Comparison of ENCODE assay signal across 17 mouse cellular contexts in genomic region chr2:97568954-97569353, GRCm38 (mm10).
"Had no signal": no experiment of that assay in that cellular context is flagged by ENCODE, and none has a peak within 500 bp of the region (broad histone marks: within the 10 kb centered on the region; RNA-seq: fewer than 3 reads in every experiment).

No protein-coding gene starts in this region.

- DNase-seq: left cerebral cortex, postnatal 4 days; liver; liver, embryonic 13.5 days; liver, postnatal 0 days; lung, adult 18-20 months; lung, adult 2 months; lung, embryonic 14.5 days; lung, postnatal 10 days; lung, postnatal 14 days; lung, postnatal 36 days; lung, postnatal 4 days; midbrain, embryonic 14.5 days had no signal

- ATAC-seq: liver, embryonic 12.5 days; liver, postnatal 0 days; lung, postnatal 0 days; midbrain, embryonic 13.5 days; midbrain, embryonic 15.5 days; midbrain, embryonic 16.5 days had no signal
